Mouse (Mus musculus) small intestine, adult 2 months (tissue): ENCODE measurements around the gene Dcaf8.

ENCODE experiments used
- CTCF ChIP-seq: fragments of 200-500 bp; IDR thresholded peaks from 2 replicates; pipeline ENCODE4 v1.5.1; 2012; ENCODE audit warnings: low read depth, mild to moderate bottlenecking, control low read depth, inconsistent platforms, low read length, moderate library complexity, mixed read lengths; ENCODE audit not compliant: insufficient replicate concordance, insufficient read length; ENCODE audit errors: extremely low read depth
- POLR2A ChIP-seq: fragments of 200-500 bp; IDR thresholded peaks from 2 replicates; pipeline ENCODE4 v1.6.1; 2012; ENCODE audit warnings: low read depth, mild to moderate bottlenecking, control low read depth, inconsistent platforms, low read length, moderate library complexity

DNA sequence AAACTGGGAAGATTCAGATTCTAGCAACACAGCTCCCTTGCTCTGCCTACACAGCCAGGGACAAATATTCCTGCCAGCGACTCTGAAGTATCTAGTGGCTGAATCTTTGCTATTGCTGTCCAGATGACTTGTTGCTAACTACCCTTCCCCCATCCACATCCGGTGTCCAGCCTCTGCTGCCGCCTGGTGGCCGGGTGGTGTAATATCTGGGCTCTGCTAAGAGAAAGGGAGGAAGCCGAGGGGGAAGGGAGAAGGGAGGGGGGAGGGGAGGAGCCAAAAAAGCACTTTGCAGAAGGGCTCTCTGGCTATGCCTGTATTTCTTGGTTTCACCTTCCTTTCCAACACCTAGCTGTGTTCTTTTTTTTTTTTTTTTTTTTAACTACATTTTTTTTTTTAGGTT lies 69.3 kb downstream of the Dcaf8 start:
- TF ChIP-seq CTCF (peak; percentile 97), POLR2A (no peak)
